Mouse (Mus musculus) hindbrain, embryonic 16.5 days (tissue): ENCODE results near the gene Trim28. TPM values are rescaled to one million over a fixed set of nuclear protein-coding genes. Genes with fewer than 3 reads are reported as not detected.

Experiments used
- ATAC-seq: fragments of 200-750 bp; cut with Nextera tagmentation; 2 replicates; pipeline ENCODE4 v1.8.0; 2017; ENCODE audit warnings: moderate TSS enrichment, moderate library complexity
- H3K27ac ChIP-seq: fragments of 300-500 bp; sonication (generic); 2 replicates; pipeline ENCODE4 v1.5.1; 2014; ENCODE audit warnings: low read depth, mild to moderate bottlenecking, control low read depth, low read length, moderate library complexity
- H3K27me3 ChIP-seq: fragments of 300-500 bp; sonication (generic); replicated peaks from 2 replicates; pipeline ENCODE4 v1.6.1; 2014; ENCODE audit warnings: low read length; ENCODE audit not compliant: control insufficient read depth, insufficient read depth
- H3K36me3 ChIP-seq: fragments of 300-500 bp; sonication (generic); 2 replicates; pipeline ENCODE4 v1.6.1; 2014; ENCODE audit warnings: mild to moderate bottlenecking, low read length, moderate library complexity, mixed read lengths; ENCODE audit not compliant: control insufficient read depth, insufficient read depth
- H3K4me1 ChIP-seq: fragments of 300-500 bp; sonication (generic); 2 replicates; pipeline ENCODE4 v1.6.1; 2014; ENCODE audit warnings: low read depth, low read length; ENCODE audit not compliant: control insufficient read depth, insufficient read depth
- H3K4me2 ChIP-seq: fragments of 300-500 bp; sonication (generic); 2 replicates; pipeline ENCODE4 v1.6.1; 2014; ENCODE audit warnings: mild to moderate bottlenecking, low read length, control low read depth, moderate library complexity
- H3K4me3 ChIP-seq: fragments of 300-500 bp; sonication (generic); 2 replicates; pipeline ENCODE4 v1.5.1; 2014; ENCODE audit warnings: mild to moderate bottlenecking, low read length, control low read depth, moderate library complexity
- H3K9ac ChIP-seq: fragments of 300-500 bp; sonication (generic); 2 replicates; pipeline ENCODE4 v1.6.1; 2014; ENCODE audit warnings: low read depth, mild to moderate bottlenecking, control low read depth, low read length, moderate library complexity
- H3K9me3 ChIP-seq: fragments of 300-500 bp; sonication (generic); 2 replicates; pipeline ENCODE4 v1.6.1; 2014; ENCODE audit warnings: mild to moderate bottlenecking, low read length, moderate library complexity; ENCODE audit not compliant: control insufficient read depth
- WGBS: fragments of 180-500 bp; shearing (Covaris S2); extraction: QIAGEN DNeasy Blood & Tissue Kit; methylation state at CpG from one replicate; pipeline ENCODE4 v1.1.7; 2014; 5-methylcytosine and 5-hydroxymethylcytosine counted together
- polyA plus RNA-seq: library from polyadenylated mRNA; unstranded; fragments of >200 nt; fragmentation: Nextera tagmentation; extraction: Ambion mirVana; gene quantifications from 2 replicates; pipeline ENCODE4 v1.2.1, GENCODE M21; 2015

Trim28 gene
- polyA plus RNA-seq, 1 experiment from 2014 or later = 165 TPM

DNA sequence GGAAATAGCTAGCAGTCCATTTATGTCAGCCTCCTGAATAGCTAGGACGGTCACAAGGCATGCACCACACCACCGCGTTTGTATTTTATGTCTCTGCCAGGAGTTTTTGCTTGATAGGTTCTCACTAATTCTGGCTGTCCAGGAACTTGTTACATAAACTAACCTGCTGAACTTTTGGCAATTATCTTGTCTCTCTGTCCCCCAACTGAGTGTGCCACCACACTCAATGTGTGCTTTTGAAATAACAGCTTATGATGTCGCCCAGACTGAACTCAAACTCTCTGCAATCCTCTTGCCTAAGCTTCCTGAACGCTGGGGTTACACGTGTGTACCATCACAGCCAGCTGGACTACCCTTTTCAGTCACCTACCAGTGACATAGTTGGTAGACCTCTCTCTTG lies 43.6 kb downstream of the Trim28 start:
- Histone ChIP-seq H3K9me3 (no peaks in the 10 kb centered on the region), H3K27me3 (peaks cover 18% of the 10 kb centered on the region), H3K4me3 (no peak overlapping the region), H3K27ac (no peak overlapping the region), H3K9ac (no peak overlapping the region), H3K36me3 (no peaks in the 10 kb centered on the region), H3K4me1 (peaks cover 18% of the 10 kb centered on the region), H3K4me2 (no peak overlapping the region)
- 81% methylated on average over 6 of the region's 6 CpGs for WGBS
- no peak for ATAC-seq

DNA sequence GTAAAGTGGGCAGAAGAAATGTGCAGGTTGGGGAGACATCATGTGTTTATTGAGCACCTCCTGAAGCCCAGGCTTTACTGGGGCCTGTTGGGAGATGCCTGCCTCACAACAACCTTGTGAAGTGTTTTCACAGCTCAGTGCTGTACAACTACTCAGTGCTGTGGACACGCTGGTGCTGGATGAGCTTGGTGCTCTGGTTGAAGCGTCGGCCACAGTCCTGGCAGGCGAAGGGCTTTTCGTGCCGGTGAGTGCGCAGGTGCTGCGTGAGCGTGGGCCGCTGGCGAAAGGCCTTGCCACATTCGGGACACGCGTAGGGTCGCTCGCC lies 44.2 kb downstream of the Trim28 start:
- ATAC-seq = no peak
- peak overlapping the region; percentile 83 for H3K9ac ChIP-seq
- H3K4me3 ChIP-seq = peak overlapping the region; percentile 48
- H3K9me3 ChIP-seq = no peaks in the 10 kb centered on the region
- 30% methylated on average over 16 of the region's 16 CpGs for WGBS
- peaks cover 18% of the 10 kb centered on the region for H3K27me3 ChIP-seq
- H3K27ac ChIP-seq = peak overlapping the region; percentile 76; the same call in 1 of the 2 replicates
- peaks cover 18% of the 10 kb centered on the region for H3K4me1 ChIP-seq
- H3K4me2 ChIP-seq = peak overlapping the region; percentile 81
- H3K36me3 ChIP-seq = no peaks in the 10 kb centered on the region

- peak; percentile 59 for ATAC-seq
- no peaks in the 10 kb centered on the region for H3K36me3 ChIP-seq
- H3K4me3 ChIP-seq = peak overlapping the region; percentile 48
- H3K27ac ChIP-seq = peak overlapping the region; percentile 76
- WGBS = 6% methylated on average over 74 of the region's 88 CpGs
- H3K9ac ChIP-seq = peak overlapping the region; percentile 83
- no peaks in the 10 kb centered on the region for H3K9me3 ChIP-seq
- H3K4me2 ChIP-seq = peak overlapping the region; percentile 81
- H3K27me3 ChIP-seq = peaks cover 18% of the 10 kb centered on the region
- peaks cover 17% of the 10 kb centered on the region for H3K4me1 ChIP-seq
Measured at GRCm38 (mm10) chr7:13043445-13044253, 44.7 kb downstream of the Trim28 start.

GRCm38 (mm10) chr7:13044254-13044625 lies 45.3 kb downstream of the Trim28 start:
- WGBS = 3% methylated on average over 23 of the region's 23 CpGs

DNA sequence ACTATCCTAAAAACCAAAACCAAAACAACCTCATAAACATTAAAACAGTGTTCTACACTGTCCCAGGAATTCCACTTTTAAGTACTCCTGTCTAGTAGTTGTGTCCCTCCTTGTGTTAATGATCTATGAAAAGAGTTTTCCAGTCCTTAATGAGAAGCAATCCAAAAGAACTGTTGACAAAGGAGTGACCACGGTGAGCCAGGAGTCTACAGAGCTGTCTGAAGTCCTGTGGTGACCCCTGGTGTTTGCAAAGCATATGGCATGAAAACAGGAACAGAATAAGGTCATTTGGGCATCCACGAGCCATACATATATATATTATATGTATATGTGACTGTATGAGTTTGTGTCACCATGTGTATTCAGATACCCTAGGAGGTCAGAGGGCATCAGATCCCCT lies 47.2 kb downstream of the Trim28 start:
- WGBS = 7% methylated on average over 2 of the region's 2 CpGs
- ATAC-seq = no peak; the same call in 1 of the 2 replicates

More at GRCm38 (mm10) chr7:13044254-13044625, 45.3 kb downstream of the Trim28 start:
- H3K4me3 ChIP-seq = peak overlapping the region; percentile 48
- H3K27ac ChIP-seq = peak overlapping the region; percentile 76
- H3K27me3 ChIP-seq = peaks cover 18% of the 10 kb centered on the region
- peaks cover 14% of the 10 kb centered on the region for H3K4me1 ChIP-seq
- ATAC-seq = no peak; the same call in none of the 2 replicates
- no peaks in the 10 kb centered on the region for H3K9me3 ChIP-seq
- H3K36me3 ChIP-seq = no peaks in the 10 kb centered on the region
- H3K9ac ChIP-seq = peak overlapping the region; percentile 83
- peak overlapping the region; percentile 81 for H3K4me2 ChIP-seq

GRCm38 (mm10) chr7:13053001-13053400 lies 54.1 kb downstream of the Trim28 start:
- ATAC-seq = no peak
- WGBS = 85% methylated on average over 13 of the region's 13 CpGs
- H3K27ac ChIP-seq = no peak overlapping the region

More for the DNA sequence above, 47.2 kb downstream of the Trim28 start:
- Histone ChIP-seq H3K9ac (no peak overlapping the region), H3K27me3 (peaks cover 18% of the 10 kb centered on the region), H3K36me3 (no peaks in the 10 kb centered on the region), H3K27ac (no peak overlapping the region), H3K9me3 (no peaks in the 10 kb centered on the region), H3K4me2 (no peak overlapping the region), H3K4me3 (no peak overlapping the region), H3K4me1 (peaks cover 14% of the 10 kb centered on the region)

DNA sequence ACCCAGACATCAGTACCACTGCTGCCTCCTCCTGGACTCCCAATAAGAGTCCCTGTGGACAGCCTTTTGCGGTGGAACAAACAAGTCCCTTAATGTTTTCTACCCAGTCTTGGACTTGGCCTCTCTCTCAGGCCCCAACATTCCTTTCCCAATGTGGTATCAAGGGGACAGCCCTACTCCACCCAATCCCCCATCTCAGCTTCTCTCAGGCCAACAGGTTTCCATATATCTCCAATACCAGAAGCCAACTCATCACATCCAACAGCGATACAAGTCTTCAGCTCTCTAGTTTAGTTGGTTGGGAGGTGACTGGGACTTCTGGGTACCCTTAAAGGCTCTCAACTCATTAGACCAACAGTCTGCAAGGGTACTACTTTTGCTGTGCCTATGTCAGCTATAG lies 54.6 kb downstream of the Trim28 start:
- H3K4me2 ChIP-seq = peak overlapping the region; percentile 55
- peak overlapping the region; percentile 16; the same call in 1 of the 2 replicates for H3K27ac ChIP-seq
- ATAC-seq = no peak
- no peaks in the 10 kb centered on the region; the same call in 1 of the 2 replicates for H3K36me3 ChIP-seq
- H3K4me3 ChIP-seq = peak overlapping the region; percentile 63
- H3K9me3 ChIP-seq = no peaks in the 10 kb centered on the region
- peak overlapping the region; percentile 78; the same call in 1 of the 2 replicates for H3K9ac ChIP-seq
- peaks cover 3% of the 10 kb centered on the region for H3K4me1 ChIP-seq
- WGBS = 90% methylated on average over 2 of the region's 2 CpGs
- no peaks in the 10 kb centered on the region for H3K27me3 ChIP-seq

More at GRCm38 (mm10) chr7:13053001-13053400, 54.1 kb downstream of the Trim28 start:
- Histone ChIP-seq H3K9me3 (no peaks in the 10 kb centered on the region), H3K36me3 (no peaks in the 10 kb centered on the region; the same call in 1 of the 2 replicates), H3K4me3 (no peak overlapping the region), H3K4me1 (peaks cover 3% of the 10 kb centered on the region), H3K9ac (no peak overlapping the region), H3K27me3 (no peaks in the 10 kb centered on the region), H3K4me2 (no peak overlapping the region)

DNA sequence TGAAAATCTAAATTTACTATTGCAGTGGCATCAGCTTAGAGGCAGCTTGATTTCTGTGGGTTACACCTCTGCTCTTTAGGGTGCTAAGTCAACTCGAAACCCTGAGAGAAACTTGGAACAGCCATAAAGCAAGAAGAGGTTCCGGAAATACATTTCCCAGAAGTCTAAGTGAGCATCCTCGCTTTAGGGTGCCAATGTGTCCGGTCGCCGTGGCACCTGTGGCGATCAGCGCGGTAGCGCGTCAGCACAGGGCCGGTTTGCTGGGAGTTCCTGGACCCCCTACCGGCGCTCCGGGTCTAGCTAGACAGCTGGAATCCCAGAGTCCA lies 55.0 kb downstream of the Trim28 start:
- ATAC-seq = no peak
- under 1% methylated on average over 15 of the region's 15 CpGs for whole genome bisulfite sequencing
- peak overlapping the region; percentile 78 for H3K9ac ChIP-seq
- H3K4me3 ChIP-seq = peak overlapping the region; percentile 63
- peak overlapping the region; percentile 55 for H3K4me2 ChIP-seq
- peak overlapping the region; percentile 97 for H3K27ac ChIP-seq
- no peaks in the 10 kb centered on the region; the same call in 1 of the 2 replicates for H3K36me3 ChIP-seq
- no peaks in the 10 kb centered on the region for H3K9me3 ChIP-seq
- H3K27me3 ChIP-seq = no peaks in the 10 kb centered on the region
- H3K4me1 ChIP-seq = peaks cover 3% of the 10 kb centered on the region

GRCm38 (mm10) chr7:13054287-13055010 lies 55.5 kb downstream of the Trim28 start, which contains the start of gene Mzf1:
TSS of gene Mzf1 (minus strand) at chr7:13054764.
- peak within 1 kb of the TSS; percentile 55 for H3K4me2 ChIP-seq
- peak within 1 kb of the TSS; percentile 63 for H3K4me3 ChIP-seq
- ATAC-seq = peak; percentile 96
- peak within 1 kb of the TSS; percentile 78 for H3K9ac ChIP-seq
- peak within 1 kb of the TSS; percentile 97 for H3K27ac ChIP-seq
- H3K4me1 ChIP-seq = peaks cover 3% of the 10 kb centered on the region
- WGBS = under 1% methylated on average over 41 of the region's 41 CpGs
- no peaks in the 10 kb centered on the region for H3K9me3 ChIP-seq
- no peaks in the 10 kb centered on the region for H3K27me3 ChIP-seq
- no peaks in the 10 kb centered on the region; the same call in 1 of the 2 replicates for H3K36me3 ChIP-seq
